Mouse (Mus musculus) lung, postnatal 0 days (tissue): ENCODE data around the gene Cib2. TPM values are rescaled to one million over a fixed set of nuclear protein-coding genes. Genes with fewer than 3 reads are reported as not detected.

Experiments
- ATAC-seq: fragments of 200-750 bp; cut with Nextera tagmentation; 2 replicates; pipeline ENCODE4 v1.8.0; 2017; ENCODE audit warnings: moderate library complexity
- DNase-seq: peaks from one replicate; pipeline ENCODE4 v3.0.0-alpha.2; 2016; ENCODE audit warnings: low spot score
- H3K27ac ChIP-seq: fragments of 300-500 bp; sonication (generic); 2 replicates; pipeline ENCODE4 v1.5.1; 2014; ENCODE audit warnings: antibody characterized with exemption, mild to moderate bottlenecking, low read length, mixed read lengths
- H3K27me3 ChIP-seq: fragments of 300-500 bp; sonication (generic); replicated peaks from 2 replicates; pipeline ENCODE4 v1.6.1; 2014; ENCODE audit warnings: low read length, mixed read lengths; ENCODE audit not compliant: insufficient read depth
- H3K36me3 ChIP-seq: fragments of 300-500 bp; sonication (generic); 2 replicates; pipeline ENCODE4 v1.6.1; 2014; ENCODE audit warnings: low read length, mixed read lengths; ENCODE audit not compliant: insufficient read depth
- H3K4me1 ChIP-seq: fragments of 300-500 bp; sonication (generic); 2 replicates; pipeline ENCODE4 v1.6.1; 2014; ENCODE audit warnings: antibody characterized with exemption, low read depth, low read length, mixed read lengths; ENCODE audit not compliant: insufficient read depth
- H3K4me2 ChIP-seq: fragments of 300-500 bp; sonication (generic); replicated peaks from 2 replicates; pipeline ENCODE4 v1.6.1; 2014; ENCODE audit warnings: low read depth, mild to moderate bottlenecking, low read length, moderate library complexity, mixed read lengths
- H3K4me3 ChIP-seq: fragments of 300-500 bp; sonication (generic); 2 replicates; pipeline ENCODE4 v1.5.1; 2014; ENCODE audit warnings: low read depth, low read length
- H3K9ac ChIP-seq: fragments of 300-500 bp; sonication (generic); replicated peaks from 2 replicates; pipeline ENCODE4 v1.6.1; 2014; ENCODE audit warnings: low read depth, mild to moderate bottlenecking
- H3K9me3 ChIP-seq: fragments of 300-500 bp; sonication (generic); 2 replicates; pipeline ENCODE4 v1.6.1; 2016; ENCODE audit warnings: low read length, mixed read lengths
- CTCF ChIP-seq: IDR thresholded peaks from 2 replicates; pipeline ENCODE4 v1.5.1; 2016; ENCODE audit warnings: antibody characterized with exemption, mild to moderate bottlenecking
- EP300 ChIP-seq: IDR thresholded peaks from 2 replicates; pipeline ENCODE4 v1.6.1; 2016; ENCODE audit warnings: antibody characterized with exemption, mild to moderate bottlenecking, control low read depth
- WGBS: fragments of 180-500 bp; shearing (Covaris S2); extraction: QIAGEN DNeasy Blood & Tissue Kit; methylation state at CpG from one replicate; pipeline ENCODE4 v1.1.7; 2014; 5-methylcytosine and 5-hydroxymethylcytosine counted together
- polyA plus RNA-seq: library from polyadenylated mRNA; unstranded; fragments of >200 nt; fragmentation: Nextera tagmentation; extraction: Ambion mirVana; gene quantifications from 2 replicates; pipeline ENCODE4 v1.2.1, GENCODE M21; 2015

Cib2 gene
- polyA plus RNA-seq, 1 experiment from 2014 or later, result 6.2 TPM

- peak; percentile 52 for DNase-seq
- H3K4me2 ChIP-seq, result no peak overlapping the region
Observed at GRCm38 (mm10) chr9:54568732-54569131, 8.7 kb upstream of the Cib2 start.

GRCm38 (mm10) chr9:54566958-54567357 lies 6.9 kb upstream of the Cib2 start:
- 31% methylated on average over 4 of the region's 4 CpGs for WGBS
- Histone ChIP-seq H3K4me3 (no peak overlapping the region), H3K4me1 (peaks cover 3% of the 10 kb centered on the region; the same call in 1 of the 2 replicates), H3K4me2 (no peak overlapping the region), H3K36me3 (no peaks in the 10 kb centered on the region), H3K27ac (peak overlapping the region; percentile 54), H3K27me3 (no peaks in the 10 kb centered on the region), H3K9me3 (no peaks in the 10 kb centered on the region), H3K9ac (no peak overlapping the region)
- no peak for TF ChIP-seq CTCF
- peak; percentile 91 for TF ChIP-seq EP300
- DNase-seq, result peak; percentile 90
- peak; percentile 95 for ATAC-seq

More at GRCm38 (mm10) chr9:54568732-54569131, 8.7 kb upstream of the Cib2 start:
- TF ChIP-seq CTCF (peak; percentile 31), EP300 (no peak)
- peaks cover 3% of the 10 kb centered on the region; the same call in 1 of the 2 replicates for H3K4me1 ChIP-seq
- no peaks in the 10 kb centered on the region for H3K36me3 ChIP-seq
- WGBS, result 32% methylated on average over 2 of the region's 2 CpGs
- no peak overlapping the region for H3K4me3 ChIP-seq
- H3K9me3 ChIP-seq, result no peaks in the 10 kb centered on the region
- peak; percentile 18; the same call in 1 of the 2 replicates for ATAC-seq
- H3K27me3 ChIP-seq, result no peaks in the 10 kb centered on the region
- no peak overlapping the region for H3K27ac ChIP-seq
- H3K9ac ChIP-seq, result no peak overlapping the region

DNA sequence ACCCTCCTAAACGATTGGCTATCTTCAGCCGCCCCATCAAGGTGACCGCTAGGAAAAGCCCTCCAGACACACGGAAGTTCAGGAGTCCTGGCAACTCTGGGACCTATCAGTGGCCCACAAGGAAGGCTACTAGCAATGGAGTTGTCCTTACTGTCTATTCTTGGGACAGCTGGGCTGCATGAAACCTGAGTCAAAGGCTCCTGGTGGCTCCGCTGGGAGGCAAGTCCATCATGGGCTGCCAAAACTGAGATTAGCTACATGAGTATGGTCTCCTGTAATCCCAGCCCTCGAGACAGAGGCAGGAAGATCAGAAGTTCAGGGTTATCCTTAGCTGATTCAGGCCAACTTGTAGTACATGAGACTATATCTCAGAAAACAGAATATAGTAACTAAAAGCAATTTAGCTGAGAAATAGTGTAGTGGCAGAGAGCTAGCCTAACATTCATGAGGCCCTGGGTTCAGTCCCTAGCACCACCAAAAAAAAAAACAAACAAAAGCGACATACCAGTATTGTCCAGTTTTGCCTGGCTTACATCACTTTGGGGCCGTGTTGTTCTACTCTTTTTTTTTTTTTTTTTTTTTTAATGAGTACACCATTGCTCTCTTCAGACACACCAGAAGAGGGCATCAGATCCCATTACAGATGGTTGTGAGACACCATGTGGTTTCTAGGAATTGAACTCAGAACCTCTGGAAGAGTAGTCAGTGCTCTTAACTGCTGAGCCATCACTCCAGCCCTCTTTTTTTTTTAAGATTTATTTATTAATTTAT lies 998 bp upstream of the Cib2 start:
- Histone ChIP-seq H3K27me3 (no peaks in the 10 kb centered on the region), H3K4me3 (no peak overlapping the region), H3K36me3 (no peaks in the 10 kb centered on the region), H3K4me2 (no peak overlapping the region), H3K4me1 (no peaks in the 10 kb centered on the region; the same call in 1 of the 2 replicates), H3K9me3 (no peaks in the 10 kb centered on the region), H3K9ac (no peak overlapping the region), H3K27ac (no peak overlapping the region)
- ATAC-seq, result no peak
- no peak for TF ChIP-seq CTCF
- no peak for TF ChIP-seq EP300
- 90% methylated on average over 8 of the region's 8 CpGs for WGBS
- no peak for DNase-seq

DNA sequence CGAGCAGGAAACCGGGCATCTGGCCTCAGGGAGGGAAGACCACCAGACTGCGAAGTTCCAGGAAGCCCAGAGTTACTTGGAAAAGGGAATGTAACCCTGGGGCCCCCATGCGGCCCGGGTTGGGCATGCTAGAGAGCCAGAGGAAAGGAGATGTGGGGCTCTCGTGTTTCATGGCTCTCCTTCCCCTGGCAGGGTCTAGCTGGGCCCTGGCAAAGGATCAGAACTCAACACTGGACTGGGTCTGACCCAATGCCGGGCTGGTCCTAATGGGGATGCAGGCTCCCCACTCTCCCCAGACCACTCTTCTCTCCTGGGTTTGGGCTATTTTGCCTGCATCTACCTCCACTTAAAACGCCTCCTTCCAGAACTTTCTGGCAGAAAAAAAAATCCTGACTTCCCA lies 1.3 kb downstream of the Cib2 start:
- H3K4me2 ChIP-seq, result no peak overlapping the region

DNA sequence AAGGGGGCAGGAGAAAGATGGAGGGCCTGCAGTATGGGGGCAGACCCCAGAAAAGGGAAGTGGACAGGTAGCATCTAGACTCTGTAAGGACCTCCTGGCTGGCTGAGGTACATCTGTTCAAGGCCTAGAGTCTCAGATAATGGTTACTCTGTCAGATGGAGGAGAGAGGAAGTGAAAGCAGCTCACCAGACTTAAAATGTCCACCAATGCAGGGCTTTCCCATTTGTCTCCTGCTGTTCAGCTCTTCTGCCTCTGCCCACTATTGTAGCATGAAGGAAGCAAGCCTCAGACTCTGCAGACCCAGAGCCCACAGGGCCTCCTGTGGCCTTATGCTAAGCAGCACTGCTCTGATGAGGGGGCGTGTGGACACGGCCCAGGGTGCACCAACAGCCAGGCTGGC lies 5.0 kb downstream of the Cib2 start:
- 68% methylated on average over 2 of the region's 2 CpGs for WGBS
- no peak overlapping the region for H3K9ac ChIP-seq
- H3K4me3 ChIP-seq, result no peak overlapping the region
- H3K4me2 ChIP-seq, result no peak overlapping the region
- no peak for ATAC-seq
- no peak overlapping the region for H3K27ac ChIP-seq
- H3K36me3 ChIP-seq, result no peaks in the 10 kb centered on the region
- H3K27me3 ChIP-seq, result no peaks in the 10 kb centered on the region
- TF ChIP-seq CTCF (no peak), EP300 (no peak)
- DNase-seq, result no peak
- no peaks in the 10 kb centered on the region for H3K4me1 ChIP-seq
- no peaks in the 10 kb centered on the region for H3K9me3 ChIP-seq

More for the DNA sequence above, 1.3 kb downstream of the Cib2 start:
- no peak overlapping the region for H3K9ac ChIP-seq
- no peaks in the 10 kb centered on the region; the same call in 1 of the 2 replicates for H3K4me1 ChIP-seq
- TF ChIP-seq EP300 (no peak), CTCF (no peak)
- no peak overlapping the region for H3K27ac ChIP-seq
- WGBS, result 71% methylated on average over 8 of the region's 8 CpGs
- H3K9me3 ChIP-seq, result no peaks in the 10 kb centered on the region
- H3K36me3 ChIP-seq, result no peaks in the 10 kb centered on the region
- no peaks in the 10 kb centered on the region for H3K27me3 ChIP-seq
- no peak for DNase-seq
- H3K4me3 ChIP-seq, result no peak overlapping the region
- no peak for ATAC-seq

DNA sequence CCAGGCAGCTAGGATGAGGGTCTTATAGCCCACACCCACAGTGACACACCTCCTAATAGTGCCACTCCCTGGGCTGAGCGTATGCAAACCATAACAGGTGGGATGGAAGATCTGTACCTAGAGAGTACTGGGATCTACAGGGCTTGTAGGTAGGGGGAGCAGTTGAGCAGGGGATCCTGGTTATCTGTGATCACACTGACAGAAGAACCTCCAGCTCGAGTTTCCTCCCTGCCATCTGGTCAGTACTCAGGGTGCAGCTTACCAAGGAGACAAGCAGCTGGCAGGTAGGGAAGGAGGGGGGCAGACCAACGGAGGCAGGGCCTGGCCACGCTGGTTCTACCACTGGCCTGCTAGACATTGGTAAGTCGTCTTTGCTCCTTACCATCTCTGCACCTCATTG lies 7.6 kb downstream of the Cib2 start:
- no peak overlapping the region for H3K27ac ChIP-seq
- ATAC-seq (no peak; the same call in 1 of the 2 replicates), DNase-seq (no peak)
- 21% methylated on average over 5 of the region's 5 CpGs for WGBS
- no peaks in the 10 kb centered on the region for H3K4me1 ChIP-seq
- TF ChIP-seq CTCF (peak; percentile 68), EP300 (no peak)
- H3K4me3 ChIP-seq, result no peak overlapping the region
- H3K4me2 ChIP-seq, result no peak overlapping the region
- no peaks in the 10 kb centered on the region for H3K9me3 ChIP-seq
- no peaks in the 10 kb centered on the region for H3K27me3 ChIP-seq
- no peaks in the 10 kb centered on the region for H3K36me3 ChIP-seq
- no peak overlapping the region for H3K9ac ChIP-seq
